Mouse (Mus musculus) spleen, adult 2 months (tissue): ENCODE results near the gene Dnase1l2. TPM values are rescaled to one million over a fixed set of nuclear protein-coding genes. Genes with fewer than 3 reads are reported as not detected.

Experiments
- DNase-seq, 2 experiments: peaks; one replicate each; pipeline versions ENCODE4 v3.0.0 to v3.0.0-alpha.2; 2012 to 2021; ENCODE audit warnings: low spot score in 2 of 2, low read depth in 1 of 2
- H3K27ac ChIP-seq: fragments of 200-500 bp; 2 replicates; pipeline ENCODE4 v1.5.1; 2012; ENCODE audit warnings: low read length, inconsistent platforms; ENCODE audit not compliant: insufficient read depth
- H3K27me3 ChIP-seq: fragments of 200-500 bp; 2 replicates; pipeline ENCODE4 v1.6.1; 2012; ENCODE audit warnings: mild to moderate bottlenecking, moderate library complexity, low read length, inconsistent platforms; ENCODE audit not compliant: control insufficient read depth, insufficient read depth
- H3K36me3 ChIP-seq: fragments of 200-500 bp; 2 replicates; pipeline ENCODE4 v1.6.1; 2012; ENCODE audit warnings: mild to moderate bottlenecking, low read length, inconsistent platforms; ENCODE audit not compliant: control insufficient read depth, insufficient read depth
- H3K4me1 ChIP-seq: fragments of 200-500 bp; 2 replicates; pipeline ENCODE4 v1.6.1; 2011; ENCODE audit warnings: inconsistent platforms; ENCODE audit not compliant: control insufficient read depth, insufficient read depth, insufficient read length
- H3K4me3 ChIP-seq: fragments of 200-500 bp; 2 replicates; pipeline ENCODE4 v1.5.1; 2011; ENCODE audit warnings: mild to moderate bottlenecking, inconsistent platforms; ENCODE audit not compliant: insufficient read depth, insufficient read length; ENCODE audit errors: extremely low read depth
- CTCF ChIP-seq: fragments of 200-500 bp; IDR thresholded peaks from 2 replicates; pipeline ENCODE4 v1.5.1; 2011; ENCODE audit warnings: mild to moderate bottlenecking, inconsistent platforms; ENCODE audit not compliant: insufficient read depth, insufficient read length, insufficient replicate concordance; ENCODE audit errors: extremely low read depth
- POLR2A ChIP-seq: fragments of 200-500 bp; IDR thresholded peaks from 2 replicates; pipeline ENCODE4 v1.6.1; 2011; ENCODE audit warnings: low read depth, low read length, inconsistent platforms
- WGBS: fragments of 180-500 bp; shearing (Covaris S2); methylation state at CpG from one replicate; pipeline ENCODE4 v1.1.7; 2018; 5-methylcytosine and 5-hydroxymethylcytosine counted together
- polyA plus RNA-seq: library from polyadenylated mRNA; depleted of rRNA; stranded (reverse); fragments of >200 nt; gene quantifications from 2 replicates; pipeline ENCODE4 v1.2.3, GENCODE M21; 2012

Gene Dnase1l2
- polyA plus RNA-seq, 1 experiment: 8.6 TPM

DNA sequence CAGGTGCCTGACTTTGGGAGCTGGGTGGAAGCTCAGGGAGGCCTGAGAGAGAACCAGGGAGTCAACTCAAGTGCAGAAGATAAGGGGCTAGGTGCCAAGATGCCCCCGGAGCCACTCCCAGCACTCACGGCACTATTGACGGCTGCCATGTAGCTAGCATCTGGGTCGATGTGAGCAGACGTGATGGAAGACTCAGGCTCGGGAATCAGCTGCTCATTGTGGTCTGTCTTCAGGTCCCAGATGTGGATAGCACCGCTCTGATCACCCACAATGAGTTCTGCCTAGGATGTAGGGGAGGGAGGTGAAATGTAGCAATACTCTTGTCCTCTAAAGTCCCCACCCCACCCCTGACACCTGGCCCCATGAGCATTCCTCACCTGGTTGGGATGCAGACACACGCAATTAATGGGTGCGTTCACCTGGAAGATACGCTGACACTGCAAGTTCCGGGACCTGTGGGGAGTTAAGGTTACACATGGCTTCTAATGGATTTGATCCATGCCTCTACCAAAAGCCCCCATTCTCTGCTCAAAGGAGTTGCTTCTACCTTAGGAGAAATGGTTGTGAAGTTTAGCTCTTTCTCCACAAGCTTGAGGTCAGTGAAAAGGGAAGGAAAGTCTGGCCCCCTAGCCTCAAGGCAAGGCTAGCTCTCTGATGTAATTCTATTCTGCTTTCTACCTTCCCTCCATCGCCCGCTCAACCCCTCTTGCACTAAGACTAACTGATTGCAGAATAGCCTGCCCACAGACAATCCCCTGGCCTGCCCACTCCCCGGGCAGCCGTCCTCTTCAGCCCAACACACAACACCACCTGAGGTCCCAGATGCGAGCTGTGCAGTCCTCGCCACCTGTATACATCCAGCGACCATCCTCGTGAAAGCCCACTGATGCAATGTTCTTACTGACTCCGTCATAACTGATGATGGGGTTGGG lies 34.4 kb upstream of the Dnase1l2 start:
- DNase-seq: no peak
- no peaks in the 10 kb centered on the region for H3K27me3 ChIP-seq
- H3K27ac ChIP-seq: no peak overlapping the region
- no peak overlapping the region for H3K4me3 ChIP-seq
- TF ChIP-seq CTCF: no peak
- no peak for TF ChIP-seq POLR2A
- peaks cover 14% of the 10 kb centered on the region for H3K36me3 ChIP-seq
- H3K4me1 ChIP-seq: peaks cover 3% of the 10 kb centered on the region; the same call in 1 of the 2 replicates
- 91% methylated on average over 20 of the region's 20 CpGs for WGBS

DNA sequence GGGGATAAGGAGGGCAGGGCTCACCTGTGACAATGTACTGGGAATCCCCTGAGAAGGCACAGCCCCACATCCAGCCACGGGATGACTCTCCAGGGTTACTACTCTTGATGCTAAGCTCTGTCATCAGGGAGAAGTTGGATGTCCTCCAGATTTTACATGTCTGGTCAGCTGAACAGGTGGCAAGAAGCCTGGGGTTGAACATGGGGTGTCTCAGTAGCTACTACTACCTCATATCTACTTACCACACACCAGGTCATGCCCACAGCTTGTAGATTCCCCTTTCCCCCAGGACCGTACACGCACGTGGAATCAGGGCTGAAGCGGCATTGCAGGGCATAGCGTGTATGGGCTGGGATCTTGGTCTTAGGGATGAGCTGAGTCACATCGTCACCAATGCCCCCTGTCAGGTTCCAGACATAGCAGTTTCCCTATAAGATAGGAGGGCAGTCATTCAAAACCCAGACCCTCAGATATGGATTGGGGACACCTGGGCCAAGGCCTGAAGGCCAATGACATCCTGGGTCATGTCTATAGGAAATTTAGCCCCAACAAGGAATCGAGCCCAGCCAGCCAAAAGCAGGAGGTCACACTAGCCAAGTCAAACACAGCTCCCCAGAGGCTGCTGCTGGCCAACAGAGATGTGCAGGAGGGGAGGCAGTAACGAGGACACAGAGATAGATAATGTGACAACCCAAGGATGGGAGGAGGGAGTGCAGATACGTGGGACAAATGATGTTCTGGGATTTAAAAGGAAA lies 33.3 kb upstream of the Dnase1l2 start:
- H3K4me1 ChIP-seq: peaks cover 10% of the 10 kb centered on the region
- H3K36me3 ChIP-seq: peaks cover 14% of the 10 kb centered on the region
- no peak overlapping the region for H3K27ac ChIP-seq
- no peak overlapping the region for H3K4me3 ChIP-seq
- 94% methylated on average over 10 of the region's 10 CpGs for WGBS
- DNase-seq: no peak
- no peaks in the 10 kb centered on the region for H3K27me3 ChIP-seq
- TF ChIP-seq POLR2A: no peak
- no peak for TF ChIP-seq CTCF

GRCm38 (mm10) chr17:24475586-24475985 lies 32.7 kb upstream of the Dnase1l2 start:
- DNase-seq: no peak
- no peak overlapping the region for H3K27ac ChIP-seq
- peaks cover 15% of the 10 kb centered on the region for H3K4me1 ChIP-seq
- H3K36me3 ChIP-seq: peaks cover 14% of the 10 kb centered on the region
- TF ChIP-seq POLR2A (no peak), CTCF (no peak)
- 93% methylated on average over 6 of the region's 6 CpGs for WGBS
- no peaks in the 10 kb centered on the region for H3K27me3 ChIP-seq
- no peak overlapping the region for H3K4me3 ChIP-seq

- TF ChIP-seq POLR2A (no peak), CTCF (no peak)
- peaks cover 15% of the 10 kb centered on the region for H3K4me1 ChIP-seq
- peaks cover 14% of the 10 kb centered on the region for H3K36me3 ChIP-seq
- no peak overlapping the region for H3K4me3 ChIP-seq
- DNase-seq: no peak
- H3K27ac ChIP-seq: no peak overlapping the region
- H3K27me3 ChIP-seq: no peaks in the 10 kb centered on the region
- 90% methylated on average over 5 of the region's 5 CpGs for WGBS
These were observed 31.7 kb upstream of the Dnase1l2 start for GRCm38 (mm10) chr17:24474557-24474956.

DNA sequence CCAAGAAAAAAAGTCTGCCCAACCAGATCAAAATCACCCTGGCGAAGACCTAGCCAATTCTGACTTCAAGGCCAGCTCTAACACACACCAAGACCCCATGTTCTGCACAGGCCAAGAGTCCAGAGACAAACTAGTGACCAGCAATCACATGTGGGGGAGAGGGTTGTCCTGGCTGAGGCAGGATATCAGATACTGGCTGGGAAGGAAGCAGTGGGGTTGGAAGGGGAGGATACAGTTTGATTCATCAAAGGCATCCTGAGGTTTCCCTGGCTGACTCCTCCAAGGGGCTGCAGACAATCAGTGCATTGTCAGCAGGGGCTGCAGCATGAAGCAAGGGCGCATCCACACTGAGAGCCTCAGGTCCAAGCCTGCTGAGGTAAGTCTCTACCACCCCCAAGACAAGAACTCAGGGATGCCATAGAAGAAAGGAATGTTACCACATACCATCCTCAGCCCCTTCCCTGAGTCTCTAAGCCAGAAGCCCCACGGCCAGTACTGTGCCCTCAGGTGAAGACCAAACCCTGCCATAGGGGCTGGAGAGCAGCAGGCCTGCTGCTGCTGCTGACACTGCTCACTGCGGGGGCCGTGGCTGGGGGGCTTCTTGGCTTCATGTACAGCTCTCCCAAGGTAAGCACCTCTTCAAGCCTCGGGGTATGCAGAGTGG lies 30.8 kb upstream of the Dnase1l2 start, which contains the start of gene Bricd5:
Bricd5 (plus strand) TSS at position 273 of the 664 bp plus-strand sequence.
- Histone ChIP-seq H3K27me3 (no peaks in the 10 kb centered on the region), H3K36me3 (peaks cover 14% of the 10 kb centered on the region), H3K4me3 (no peak within 1 kb of the TSS), H3K4me1 (peaks cover 15% of the 10 kb centered on the region), H3K27ac (no peak within 1 kb of the TSS)
- WGBS: 94% methylated on average over 6 of the region's 6 CpGs
- DNase-seq: no peak
- TF ChIP-seq CTCF: no peak
- no peak for TF ChIP-seq POLR2A

GRCm38 (mm10) chr17:24472512-24472911 lies 29.6 kb upstream of the Dnase1l2 start:
- Histone ChIP-seq H3K4me1 (peaks cover 12% of the 10 kb centered on the region), H3K27me3 (no peaks in the 10 kb centered on the region), H3K27ac (no peak overlapping the region), H3K4me3 (no peak overlapping the region), H3K36me3 (peaks cover 14% of the 10 kb centered on the region)
- WGBS: 87% methylated on average over 4 of the region's 4 CpGs
- TF ChIP-seq POLR2A (no peak), CTCF (no peak)
- DNase-seq: no peak
